Mouse (Mus musculus): ENCODE data around the gene Tvp23b. TPM values are rescaled to one million over a fixed set of nuclear protein-coding genes. Genes with fewer than 3 reads are reported as not detected.

Tvp23b gene
- total and polyA plus RNA-seq, 3 experiments, result 24.3 to 40.0 TPM; not detected in 1

DNA sequence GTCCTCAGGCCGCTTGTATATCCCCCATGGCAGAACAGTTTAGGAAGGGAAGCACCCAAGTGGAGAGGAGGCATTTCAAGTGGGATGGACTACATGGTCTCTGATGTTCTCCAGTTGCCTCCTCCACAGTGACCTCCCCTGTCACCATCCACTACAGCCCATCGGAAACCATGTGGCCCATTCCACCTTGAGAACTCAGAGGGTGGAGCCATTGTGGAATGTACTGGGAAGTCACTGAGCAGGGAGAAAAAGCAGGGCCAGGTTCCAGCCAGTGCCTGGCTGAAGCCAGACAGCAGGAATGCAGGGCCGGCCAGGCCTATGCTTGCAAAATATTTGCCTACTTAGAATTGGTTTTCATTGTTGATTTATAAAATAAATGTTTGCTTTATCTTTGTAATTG is 75.5 kb downstream of the Tvp23b start:
- no peaks in the 10 kb centered on the region for H3K4me1 ChIP-seq (ENCODE audit: control insufficient read depth in 1 of 2, insufficient read depth in 2 of 2, low read length in 2 of 2)
- TF ChIP-seq ZMIZ1 (IDR thresholded peaks at IDR 0.05; ENCODE audit: low read depth, low read length), result no peak
- TF ChIP-seq ZNF384 (IDR thresholded peaks at IDR 0.05; ENCODE audit: low read depth, low read length), result no peak
- no peak for TF ChIP-seq GABPA (IDR thresholded peaks at IDR 0.05; ENCODE audit: low read depth, low read length)
- no peak for TF ChIP-seq MAZ (IDR thresholded peaks at IDR 0.05; ENCODE audit: low read depth, low read length)
- TF ChIP-seq MAFK (IDR thresholded peaks at IDR 0.05; ENCODE audit: borderline replicate concordance, low read depth, low read length), result no peak
- no peak for TF ChIP-seq POLR2A (IDR thresholded peaks at IDR 0.05; ENCODE audit: control insufficient read depth in 1 of 2, insufficient read depth in 1 of 2, low read depth in 1 of 2, low read length in 2 of 2, poor library complexity in 1 of 2)
- no peak for TF ChIP-seq EP300 (IDR thresholded peaks at IDR 0.05; ENCODE audit: low read depth in 1 of 2, low read length in 2 of 2)
- no peak for TF ChIP-seq MYC (IDR thresholded peaks at IDR 0.05; ENCODE audit: low read depth, low read length)
- no peak for TF ChIP-seq RAD21 (IDR thresholded peaks at IDR 0.05; ENCODE audit: low read depth, low read length)
- TF ChIP-seq RCOR1 (IDR thresholded peaks at IDR 0.05; ENCODE audit: low read depth, low read length), result no peak
- no peak for TF ChIP-seq E2F4 (IDR thresholded peaks at IDR 0.05; ENCODE audit: borderline replicate concordance, low read depth, low read length)
- TF ChIP-seq KAT2A (conservative IDR thresholded peaks at IDR 0.05; ENCODE audit: low read depth, low read length), result no peak
- TF ChIP-seq GATA1 (IDR thresholded peaks at IDR 0.05; ENCODE audit: low read depth, low read length), result no peak
- peaks cover 0 to 2% of the 10 kb centered on the region in 2 experiments; a peak in 3 of 4 replicates for H3K27me3 ChIP-seq (ENCODE audit: control insufficient read depth in 1 of 2, insufficient read depth in 2 of 2, low read length in 2 of 2)
- no peak overlapping the region for H3K4me3 ChIP-seq (ENCODE audit: control insufficient read depth in 1 of 2, insufficient read depth in 1 of 2, low read depth in 2 of 2, low read length in 2 of 2)
- no peak overlapping the region for H3K9ac ChIP-seq (ENCODE audit: control insufficient read depth, low read depth, low read length, poor library complexity, severe bottlenecking)
- no peaks in the 10 kb centered on the region for H3K79me2 ChIP-seq (ENCODE audit: control insufficient read depth, insufficient read depth, low read length, poor library complexity)
- H3K9me3 ChIP-seq (replicated peaks; ENCODE audit: insufficient read depth, low read length), result no peaks in the 10 kb centered on the region
- H3K27ac ChIP-seq (ENCODE audit: control insufficient read depth, low read depth, low read length), result no peak overlapping the region
- no peak for DNase-seq (ENCODE audit: low read depth, low spot score)
- no peaks in the 10 kb centered on the region for H3K36me3 ChIP-seq (ENCODE audit: control insufficient read depth in 1 of 2, insufficient read depth in 2 of 2, low read length in 2 of 2)

DNA sequence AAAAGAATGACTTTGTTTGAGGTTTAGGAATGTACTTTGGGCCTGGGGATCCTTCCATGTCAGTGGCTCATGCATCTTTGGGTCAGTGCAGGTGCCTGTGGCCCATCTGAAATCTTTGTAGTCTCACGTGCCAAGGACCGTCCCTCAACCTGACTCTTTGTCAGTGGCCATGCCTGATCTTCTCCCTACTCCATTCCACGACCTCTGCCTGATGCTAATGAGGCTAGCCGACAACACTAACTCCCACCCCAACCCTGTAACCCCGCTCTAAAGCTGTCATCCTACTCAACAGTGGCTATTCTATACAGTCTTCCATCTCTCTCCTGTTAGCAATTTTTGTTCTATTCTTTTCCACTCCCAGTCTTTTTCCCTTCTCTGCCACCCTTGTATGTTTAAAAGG is 75.9 kb downstream of the Tvp23b start:
- no peaks in the 10 kb centered on the region for H3K79me2 ChIP-seq (ENCODE audit: control insufficient read depth, insufficient read depth, low read length, poor library complexity)
- H3K27me3 ChIP-seq (ENCODE audit: control insufficient read depth in 1 of 2, insufficient read depth in 2 of 2, low read length in 2 of 2), result peaks cover 0 to 2% of the 10 kb centered on the region in 2 experiments; a peak in 3 of 4 replicates
- no peaks in the 10 kb centered on the region for H3K36me3 ChIP-seq (ENCODE audit: control insufficient read depth in 1 of 2, insufficient read depth in 2 of 2, low read length in 2 of 2)
- no peak overlapping the region for H3K27ac ChIP-seq (ENCODE audit: control insufficient read depth, low read depth, low read length)
- H3K9me3 ChIP-seq (replicated peaks; ENCODE audit: insufficient read depth, low read length), result no peaks in the 10 kb centered on the region
- H3K9ac ChIP-seq (ENCODE audit: control insufficient read depth, low read depth, low read length, poor library complexity, severe bottlenecking), result no peak overlapping the region
- H3K4me3 ChIP-seq (ENCODE audit: control insufficient read depth in 1 of 2, insufficient read depth in 1 of 2, low read depth in 2 of 2, low read length in 2 of 2), result no peak overlapping the region
- H3K4me1 ChIP-seq (ENCODE audit: control insufficient read depth in 1 of 2, insufficient read depth in 2 of 2, low read length in 2 of 2), result no peaks in the 10 kb centered on the region
- no peak for TF ChIP-seq KAT2A (conservative IDR thresholded peaks at IDR 0.05; ENCODE audit: low read depth, low read length)
- TF ChIP-seq ZKSCAN1 (IDR thresholded peaks at IDR 0.05; ENCODE audit: low read depth, low read length), result no peak
- TF ChIP-seq EP300 (IDR thresholded peaks at IDR 0.05; ENCODE audit: low read depth in 1 of 2, low read length in 2 of 2), result no peak
- no peak for TF ChIP-seq ELF1 (IDR thresholded peaks at IDR 0.05; ENCODE audit: low read depth, low read length)
- no peak for TF ChIP-seq MYB (IDR thresholded peaks at IDR 0.05; ENCODE audit: low read depth, low read length)
- TF ChIP-seq TCF12 (IDR thresholded peaks at IDR 0.05; ENCODE audit: low read depth, low read length), result no peak
- TF ChIP-seq RCOR1 (IDR thresholded peaks at IDR 0.05; ENCODE audit: low read depth, low read length), result no peak
- no peak for TF ChIP-seq TBP (IDR thresholded peaks at IDR 0.05; ENCODE audit: low read depth, low read length)
- DNase-seq (ENCODE audit: low read depth, low spot score), result no peak

Measured in MEL (cell line).